Comparison of ENCODE assay signal across 18 mouse cellular contexts in genomic region chr5:3211284-3211683, GRCm38 (mm10).
"Had no signal": no experiment of that assay in that cellular context is flagged by ENCODE, and none has a peak within 500 bp of the region (broad histone marks: within the 10 kb centered on the region; RNA-seq: fewer than 3 reads in every experiment).

No protein-coding gene starts in this region.

- H3K27ac ChIP-seq: lung, embryonic 15.5 days; macrophage; midbrain, embryonic 10.5 days; midbrain, embryonic 12.5 days; neural tube, embryonic 13.5 days; neural tube, embryonic 15.5 days had no signal

- H3K9ac ChIP-seq: liver, postnatal 0 days; lung, embryonic 15.5 days; midbrain, embryonic 12.5 days; neural tube, embryonic 13.5 days; neural tube, embryonic 15.5 days had no signal

- H3K4me3 ChIP-seq: lung, embryonic 15.5 days; midbrain, embryonic 10.5 days; midbrain, embryonic 12.5 days; myocyte; neural tube, embryonic 13.5 days; neural tube, embryonic 15.5 days had no signal

- ATAC-seq: liver, postnatal 0 days; lung, postnatal 0 days; midbrain, embryonic 16.5 days had no signal

- DNase-seq: liver, postnatal 0 days; lung, adult 2 months; lung, postnatal 14 days; lung, postnatal 36 days; midbrain, embryonic 14.5 days; right cerebral cortex, postnatal 14 days; thymus, adult 18-20 months; thymus, postnatal 14 days; thymus, postnatal 36 days had no signal

- H3K4me1 ChIP-seq: lung, embryonic 15.5 days; midbrain, embryonic 10.5 days; midbrain, embryonic 12.5 days; neural tube, embryonic 13.5 days; neural tube, embryonic 15.5 days had no signal

- H3K4me2 ChIP-seq: lung, embryonic 15.5 days; midbrain, embryonic 12.5 days; neural tube, embryonic 13.5 days; neural tube, embryonic 15.5 days had no signal

- H3K36me3 ChIP-seq: lung, embryonic 15.5 days; midbrain, embryonic 10.5 days; midbrain, embryonic 12.5 days; neural tube, embryonic 13.5 days; neural tube, embryonic 15.5 days had no signal

- H3K27me3 ChIP-seq: lung, embryonic 15.5 days; midbrain, embryonic 12.5 days; neural tube, embryonic 13.5 days; neural tube, embryonic 15.5 days had no signal

- H3K9me3 ChIP-seq: lung, embryonic 15.5 days; midbrain, embryonic 10.5 days; midbrain, embryonic 12.5 days; neural tube, embryonic 13.5 days; neural tube, embryonic 15.5 days had no signal
